Mouse (Mus musculus) left cerebral cortex, postnatal 25 days (tissue): ENCODE data around the gene Iqsec1. TPM values are rescaled to one million over a fixed set of nuclear protein-coding genes. Genes with fewer than 3 reads are reported as not detected.
A peak's percentile ranks its signal among the peaks of the same experiment; 100 is the strongest.

Experiments used
- DNase-seq, 2 experiments: peaks; one replicate each; pipeline ENCODE4 v3.0.0; 2022; ENCODE audit warnings: low spot score in 2 of 2, mixed read lengths in 1 of 2
- intact Hi-C: fragments of 180-260 bp; cut with DNase I; formaldehyde crosslinking; loops from one replicate; pipeline ENCODE4 v1.15.1; 2025
- total RNA-seq, 2 experiments: library from RNA; stranded (reverse); gene quantifications; 2 replicates each; pipeline ENCODE4 v1.2.3; 2021

The Iqsec1 gene
- total RNA-seq, 2 experiments from 2014 or later, result 317 to 348 TPM

GRCm38 (mm10) chr6:90746331-90746864, 242.1 kb downstream of the Iqsec1 start:
- DNase-seq, result no peak
- intact Hi-C loops, result no loop called here

GRCm38 (mm10) chr6:90745401-90746198, 242.9 kb downstream of the Iqsec1 start:
- intact Hi-C loops, result no loop called here

GRCm38 (mm10) chr6:90742453-90742852, 246.0 kb downstream of the Iqsec1 start:
- no peak for DNase-seq
- intact Hi-C loops, result no loop called here

More at GRCm38 (mm10) chr6:90745401-90746198, 242.9 kb downstream of the Iqsec1 start:
- no peak for DNase-seq

- intact Hi-C loops, result no loop called here
- no peak for DNase-seq
These were observed 246.8 kb downstream of the Iqsec1 start for GRCm38 (mm10) chr6:90741717-90742116.

GRCm38 (mm10) chr6:90741056-90741420, 247.4 kb downstream of the Iqsec1 start:
- intact Hi-C loops, result no loop called here
- no peak for DNase-seq

GRCm38 (mm10) chr6:90740348-90741055, 248.0 kb downstream of the Iqsec1 start:
- no peak for DNase-seq
- intact Hi-C loops, result no loop called here

GRCm38 (mm10) chr6:90737376-90737775, 251.1 kb downstream of the Iqsec1 start:
- DNase-seq, result peak; percentile 85

GRCm38 (mm10) chr6:90736691-90737245, 251.7 kb downstream of the Iqsec1 start:
- intact Hi-C loops, result loop anchor here (2.0 kb wide), 1 partner anchor 72 kb away; no protein-coding TSS in a partner anchor
- DNase-seq, result peak; percentile 37 to 58

More at GRCm38 (mm10) chr6:90737376-90737775, 251.1 kb downstream of the Iqsec1 start:
- intact Hi-C loops, result loop anchor here (2.0 kb wide), 1 partner anchor 71 kb away; no protein-coding TSS in a partner anchor

GRCm38 (mm10) chr6:90736074-90736672, 252.3 kb downstream of the Iqsec1 start:
- intact Hi-C loops, result loop anchor here (2.0 kb wide), 1 partner anchor 73 kb away; no protein-coding TSS in a partner anchor

GRCm38 (mm10) chr6:90735396-90736036, 253.0 kb downstream of the Iqsec1 start:
- intact Hi-C loops, result loop anchor here (2.0 kb wide), 1 partner anchor 73 kb away; no protein-coding TSS in a partner anchor
- no peak for DNase-seq

More at GRCm38 (mm10) chr6:90736074-90736672, 252.3 kb downstream of the Iqsec1 start:
- DNase-seq, result peak in 1 of 2 experiments; percentile 23

- DNase-seq, result no peak
- intact Hi-C loops, result no loop called here
These were observed 253.7 kb downstream of the Iqsec1 start for GRCm38 (mm10) chr6:90734806-90735205.

- intact Hi-C loops, result no loop called here
- no peak for DNase-seq
These were observed 257.2 kb downstream of the Iqsec1 start for GRCm38 (mm10) chr6:90731327-90731726.

- no peak for DNase-seq
- intact Hi-C loops, result loop anchor here (2.0 to 5.0 kb wide), 2 partner anchors 75 to 123 kb away; no protein-coding TSS in a partner anchor
These were observed 258.7 kb downstream of the Iqsec1 start for GRCm38 (mm10) chr6:90729829-90730228.

- intact Hi-C loops, result loop anchor here (2.0 to 5.0 kb wide), 2 partner anchors 74 to 121 kb away; no protein-coding TSS in a partner anchor
- peak; percentile 78 to 82 for DNase-seq
These were observed 260.0 kb downstream of the Iqsec1 start for GRCm38 (mm10) chr6:90728491-90728931.

- DNase-seq, result no peak
These were observed 260.7 kb downstream of the Iqsec1 start for GRCm38 (mm10) chr6:90727826-90728225.

GRCm38 (mm10) chr6:90726711-90727122, 261.8 kb downstream of the Iqsec1 start:
- intact Hi-C loops, result loop anchor here (5.0 kb wide), 1 partner anchor 119 kb away; no protein-coding TSS in a partner anchor
- no peak for DNase-seq

More at GRCm38 (mm10) chr6:90727826-90728225, 260.7 kb downstream of the Iqsec1 start:
- intact Hi-C loops, result loop anchor here (2.0 to 5.0 kb wide), 2 partner anchors 73 to 121 kb away; no protein-coding TSS in a partner anchor

GRCm38 (mm10) chr6:90725526-90725925, 263.0 kb downstream of the Iqsec1 start:
- intact Hi-C loops, result loop anchor here (5.0 kb wide), 1 partner anchor 118 kb away; no protein-coding TSS in a partner anchor
- no peak for DNase-seq

- DNase-seq, result no peak
These were observed 265.5 kb downstream of the Iqsec1 start for GRCm38 (mm10) chr6:90722993-90723392.

More at GRCm38 (mm10) chr6:90722993-90723392, 265.5 kb downstream of the Iqsec1 start:
- intact Hi-C loops, result no loop called here
